Mouse (Mus musculus): ENCODE measurements around the gene Ggn. TPM values are rescaled to one million over a fixed set of nuclear protein-coding genes. Genes with fewer than 3 reads are reported as not detected.
A peak's percentile ranks its signal among the peaks of the same experiment; 100 is the strongest.
"Not testable (repeated sequence)": the region's sequence is repeated elsewhere in the genome, so short reads cannot be mapped to it uniquely, and the experiment has no call there.

Ggn gene
- total RNA-seq, 2 experiments from 2014 or later = 0.24 to 0.54 TPM

DNA sequence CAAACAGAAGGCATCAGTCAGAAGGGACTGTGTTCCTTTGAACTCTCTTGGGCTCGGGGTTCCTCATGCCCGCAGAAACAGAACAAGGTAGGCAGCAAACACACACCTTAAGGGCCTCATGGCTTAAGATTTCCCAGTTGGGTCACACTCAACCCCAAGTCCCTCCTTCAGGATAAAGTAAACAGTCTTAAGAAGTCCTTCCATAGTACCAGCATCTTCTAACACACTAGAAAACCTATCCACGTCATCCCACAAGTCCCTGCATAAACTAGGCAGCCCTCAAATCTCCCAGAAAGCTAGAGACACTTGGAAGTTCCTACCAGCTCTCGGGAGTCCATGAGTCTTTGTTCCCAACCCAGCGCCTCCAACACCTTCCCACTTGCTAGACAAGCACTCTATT, 7.7 kb upstream of the Ggn start:
- no peak for DNase-seq

DNA sequence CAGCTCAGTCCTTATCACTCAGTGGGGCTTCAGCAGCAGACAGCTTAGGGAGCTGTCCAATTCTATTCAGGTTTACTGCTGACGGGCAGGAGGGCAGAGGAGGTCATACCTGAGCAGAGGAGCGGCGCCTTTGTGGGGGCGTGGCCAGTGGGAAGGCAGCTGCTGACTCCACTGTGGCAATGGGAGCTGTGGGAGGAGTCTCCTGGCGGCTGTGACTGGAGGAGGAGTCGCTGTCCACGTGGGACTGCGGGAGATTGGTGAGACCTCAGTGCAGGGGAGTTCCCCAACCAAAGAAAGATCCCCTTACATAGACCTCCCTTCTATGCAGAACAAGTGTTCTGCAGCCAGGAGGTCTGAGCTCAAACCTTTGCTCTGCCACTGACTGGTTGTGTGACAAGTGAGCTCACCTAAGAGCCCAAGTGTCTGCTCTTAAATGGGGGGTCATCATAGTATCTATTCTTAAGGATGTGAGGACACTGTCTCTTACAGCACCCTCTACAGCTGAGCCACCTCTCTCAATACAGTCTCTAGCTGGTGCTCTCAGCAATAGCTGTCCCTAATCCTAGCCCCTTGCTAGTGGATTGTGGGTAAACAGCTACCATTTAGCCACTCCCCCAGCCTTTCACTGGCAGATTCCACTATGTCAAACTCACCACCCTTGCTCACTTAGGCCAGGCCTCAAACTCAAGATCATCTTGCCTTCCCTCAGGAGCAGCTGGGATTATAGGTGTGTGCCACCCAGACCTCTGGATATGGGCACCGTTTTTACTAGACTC, 7.1 kb upstream of the Ggn start:
- peak; percentile 45 for DNase-seq

DNA sequence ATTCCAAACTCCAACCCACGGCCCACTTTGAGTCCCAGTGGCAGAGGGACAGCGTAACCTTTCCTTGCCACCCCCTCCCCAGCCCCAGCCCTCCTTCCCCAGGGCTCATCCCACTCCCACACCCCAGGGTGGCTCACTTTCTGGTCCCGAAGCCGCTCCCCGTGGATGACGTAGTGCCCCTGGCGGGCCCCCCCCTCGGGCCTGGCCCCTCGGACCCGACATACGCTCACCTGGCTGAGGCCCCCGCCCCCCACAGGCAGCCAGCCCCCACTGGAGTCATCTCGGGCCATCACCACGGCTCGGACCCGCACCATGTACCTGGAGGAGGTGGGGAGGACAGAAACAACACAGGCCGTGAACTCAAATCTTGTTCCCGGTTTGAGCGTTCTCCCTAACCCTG, 2.4 kb upstream of the Ggn start:
- no peak for DNase-seq

DNA sequence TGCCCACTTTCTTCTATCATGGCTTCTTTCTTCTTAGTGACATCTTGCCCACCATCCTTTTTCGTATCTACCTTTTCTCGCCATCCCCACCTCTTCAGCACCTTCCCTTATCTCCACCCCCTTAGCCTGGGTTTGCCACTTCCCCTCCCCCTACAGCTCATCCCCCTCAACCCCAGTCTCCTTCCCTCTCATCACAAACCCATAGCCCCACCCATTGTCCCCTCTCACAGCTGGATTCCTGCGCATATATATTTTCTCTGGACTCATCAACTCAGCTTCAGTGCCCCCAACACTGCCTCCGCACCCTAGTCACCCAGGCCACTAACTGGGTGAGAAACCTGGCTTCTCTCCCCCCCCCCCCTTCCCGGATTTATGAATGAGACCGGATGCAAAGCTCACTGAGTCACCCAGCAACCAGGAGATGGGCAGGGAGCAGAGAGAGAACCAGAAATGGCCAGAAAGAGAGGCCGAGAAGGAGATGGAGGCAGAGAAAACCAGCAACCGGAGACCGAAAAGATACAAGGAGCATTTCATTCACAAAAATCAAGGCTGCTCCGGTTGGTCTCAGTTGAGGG, 1.8 kb upstream of the Ggn start:
- DNase-seq = no peak

DNA sequence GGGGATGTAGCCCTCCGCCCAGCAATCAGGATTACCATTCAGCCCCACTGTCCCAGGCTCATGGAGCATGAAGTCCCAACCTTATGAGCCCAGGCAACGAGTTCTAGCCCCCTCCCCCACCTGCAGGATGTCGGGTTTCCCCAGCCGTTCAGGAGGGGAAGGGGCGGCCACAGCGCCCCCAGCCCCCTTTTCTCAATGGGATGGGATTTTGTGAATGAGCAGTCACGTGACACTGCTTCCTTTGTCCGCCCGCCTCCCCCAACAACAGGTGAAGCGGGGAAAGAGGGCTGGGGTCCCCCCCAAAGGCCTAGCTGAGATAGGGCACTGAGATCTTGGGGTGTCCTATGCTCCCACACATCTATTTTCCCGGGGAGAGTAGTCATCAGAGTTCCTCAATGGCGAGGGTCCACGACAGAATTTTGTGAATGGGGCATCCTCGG, 1.2 kb upstream of the Ggn start:
- no peak for DNase-seq

DNA sequence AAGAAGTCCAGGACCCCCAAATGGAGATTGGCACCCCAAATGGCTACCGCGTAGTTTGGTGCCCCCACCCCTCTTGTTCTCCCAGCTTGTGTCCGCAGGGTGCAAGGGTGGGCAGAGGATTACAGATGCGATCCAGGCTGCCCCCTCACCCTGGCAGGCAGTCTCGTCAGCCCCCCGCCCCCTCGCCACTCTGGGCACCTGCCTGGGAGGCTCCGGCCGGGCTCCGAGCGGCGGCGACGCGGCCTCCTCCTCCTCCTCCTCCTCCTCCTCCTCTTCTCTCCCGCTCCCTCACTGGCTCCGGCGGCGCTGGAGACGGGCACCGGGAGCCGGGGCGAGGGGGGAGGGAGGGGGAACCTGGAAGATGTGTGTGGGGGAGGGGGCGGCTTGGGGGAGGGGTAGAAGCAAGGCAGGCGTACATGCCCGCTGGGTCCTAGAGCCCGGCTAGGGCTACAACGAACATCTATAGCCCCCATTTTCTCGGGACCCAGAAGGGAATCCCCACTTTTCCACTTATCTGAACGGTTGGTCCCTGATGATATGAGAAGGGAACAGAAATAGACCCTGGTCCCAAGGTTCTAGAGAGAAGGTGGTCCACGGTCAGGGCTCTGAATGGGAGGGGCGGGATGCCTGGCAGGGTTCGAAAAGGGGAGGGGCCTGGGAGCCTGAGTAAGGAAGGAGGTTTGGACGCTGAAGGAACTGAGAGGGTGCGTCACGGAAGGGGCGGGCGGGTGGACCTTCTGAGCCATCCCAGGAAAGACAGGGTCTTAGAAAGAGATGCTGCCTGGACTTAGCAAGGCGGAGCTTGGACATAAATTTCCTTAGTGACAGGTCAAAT, 562 bp upstream of the Ggn start:
- peak; percentile 81 for DNase-seq

DNA sequence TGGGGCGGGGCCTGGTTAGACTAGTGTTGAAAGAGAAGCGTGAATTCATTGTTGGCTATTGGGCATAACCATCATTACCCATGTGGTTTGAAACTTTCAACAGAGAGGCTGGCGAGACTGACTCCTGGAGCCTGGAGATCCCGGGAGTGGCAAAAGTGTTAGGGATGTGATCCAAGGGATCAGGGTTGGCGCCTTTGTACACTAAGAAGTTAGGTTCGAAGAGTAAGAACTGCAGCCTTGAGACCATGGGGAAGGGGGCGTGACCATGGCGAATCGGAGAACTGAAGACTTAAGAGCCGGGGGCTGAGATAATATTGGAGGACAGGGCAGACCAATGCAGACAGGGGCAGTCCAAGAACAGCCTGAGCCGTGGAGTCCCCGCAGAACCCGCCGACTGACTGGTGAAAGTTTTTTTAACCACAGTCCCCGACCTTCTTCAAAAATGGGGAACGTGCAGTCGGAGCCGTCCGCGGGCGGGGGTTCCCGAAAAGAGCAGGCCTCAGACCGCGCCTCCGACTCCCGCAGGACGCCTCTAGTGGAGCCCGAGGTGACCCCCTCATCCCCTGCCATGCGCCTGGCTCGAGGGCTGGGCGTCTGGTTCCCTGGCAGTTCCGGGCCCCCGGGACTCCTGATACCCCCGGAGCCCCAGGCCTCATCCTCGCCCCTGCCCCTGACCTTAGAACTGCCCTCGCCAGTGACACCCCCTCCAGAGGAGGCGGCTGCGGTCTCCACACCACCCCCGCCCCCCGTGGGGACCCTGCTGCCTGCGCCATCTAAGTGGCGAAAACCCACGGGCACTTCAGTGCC, 948 bp downstream of the Ggn start:
- peak; percentile 35 for DNase-seq

DNA sequence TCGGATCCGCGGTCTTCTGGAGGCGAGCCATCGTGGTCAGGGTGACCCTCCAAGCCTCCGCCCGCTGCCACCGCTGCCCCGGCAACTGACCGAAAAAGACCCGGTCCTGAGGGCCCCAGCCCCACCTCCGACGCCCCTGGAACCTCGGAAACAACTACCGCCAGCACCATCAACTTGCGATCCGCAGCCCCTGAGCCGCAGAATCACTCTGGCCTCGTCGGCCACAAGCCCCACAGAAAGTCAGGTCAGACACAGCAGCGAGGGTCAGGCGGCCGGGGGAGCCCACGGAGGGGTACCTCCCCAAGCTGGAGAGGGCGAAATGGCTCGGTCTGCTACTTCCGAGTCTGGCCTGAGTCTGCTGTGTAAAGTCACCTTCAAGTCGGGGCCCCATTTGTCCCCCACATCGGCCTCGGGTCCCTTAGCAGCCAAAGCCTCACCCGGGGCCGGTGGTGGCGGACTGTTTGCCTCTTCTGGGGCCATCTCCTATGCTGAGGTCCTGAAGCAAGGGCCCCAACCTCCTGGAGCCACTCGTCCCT, 1.6 kb downstream of the Ggn start:
- DNase-seq = peak; percentile 23

DNA sequence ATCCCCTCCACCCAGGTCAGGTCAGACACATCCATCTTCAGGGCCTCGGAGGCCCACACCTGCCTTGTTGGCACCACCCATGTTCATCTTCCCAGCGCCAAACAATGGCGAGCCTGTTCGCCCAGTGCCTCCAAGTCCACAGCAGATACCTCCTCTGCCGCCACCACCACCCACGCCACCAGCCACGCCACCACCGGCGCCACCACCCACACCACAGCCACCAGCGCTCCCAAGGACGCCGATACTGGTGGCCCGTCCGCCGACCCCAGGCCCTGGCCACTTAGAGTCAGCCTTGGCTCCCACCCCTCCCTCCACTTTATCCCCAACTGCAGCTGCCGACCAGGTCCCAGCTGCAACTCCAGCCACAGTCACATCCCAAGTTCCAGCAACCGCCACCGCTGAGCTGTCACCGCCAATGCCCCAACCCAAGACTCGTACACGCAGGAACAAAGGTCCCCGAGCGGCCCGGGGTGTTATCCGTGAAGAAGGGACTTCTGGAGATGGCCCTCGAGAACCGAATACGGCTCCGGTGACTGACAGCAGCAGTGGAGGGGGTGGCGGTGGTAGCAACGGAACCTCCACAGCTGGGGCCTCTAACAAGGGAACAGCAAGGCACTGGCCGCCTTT, 2.5 kb downstream of the Ggn start:
- DNase-seq = no peak

DNA sequence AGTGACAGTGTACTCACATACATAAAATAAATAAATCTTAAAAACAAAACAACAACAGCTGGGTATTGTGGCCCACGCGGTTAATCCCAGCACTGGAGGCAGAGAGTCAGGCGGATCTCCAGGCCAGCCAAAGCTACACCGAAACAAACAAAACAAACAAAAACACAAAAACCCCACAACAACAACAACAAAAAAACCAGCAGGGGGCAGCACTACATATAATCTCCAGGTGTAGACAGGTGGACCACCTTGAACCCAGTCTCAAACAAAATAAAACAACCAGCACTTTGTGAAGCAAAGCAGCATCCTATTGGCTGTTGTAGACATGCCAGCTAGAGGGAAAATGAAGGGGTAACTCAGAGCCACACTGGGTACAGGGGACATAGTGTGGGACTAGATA, 8.1 kb downstream of the Ggn start:
- no peak for DNase-seq

DNA sequence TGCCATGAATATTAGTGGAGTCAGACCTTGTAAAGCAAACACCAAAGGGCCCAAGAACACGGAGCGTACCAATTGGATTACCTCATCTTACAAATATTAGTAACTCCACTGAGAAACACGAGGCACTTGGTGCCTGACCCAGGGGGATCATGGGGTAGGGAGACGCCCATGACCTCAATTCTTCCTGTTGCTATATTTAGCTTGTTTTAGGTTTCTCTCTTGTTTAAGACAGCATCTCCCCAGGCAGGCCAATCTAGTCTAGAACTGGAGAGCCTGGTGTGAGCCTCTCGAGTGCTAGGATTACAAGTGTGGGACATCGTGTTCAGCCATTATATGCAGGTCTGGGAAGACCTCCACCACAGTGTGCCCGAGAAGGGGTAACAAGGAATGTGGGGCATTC, 9.3 kb downstream of the Ggn start:
- DNase-seq = no peak

DNA sequence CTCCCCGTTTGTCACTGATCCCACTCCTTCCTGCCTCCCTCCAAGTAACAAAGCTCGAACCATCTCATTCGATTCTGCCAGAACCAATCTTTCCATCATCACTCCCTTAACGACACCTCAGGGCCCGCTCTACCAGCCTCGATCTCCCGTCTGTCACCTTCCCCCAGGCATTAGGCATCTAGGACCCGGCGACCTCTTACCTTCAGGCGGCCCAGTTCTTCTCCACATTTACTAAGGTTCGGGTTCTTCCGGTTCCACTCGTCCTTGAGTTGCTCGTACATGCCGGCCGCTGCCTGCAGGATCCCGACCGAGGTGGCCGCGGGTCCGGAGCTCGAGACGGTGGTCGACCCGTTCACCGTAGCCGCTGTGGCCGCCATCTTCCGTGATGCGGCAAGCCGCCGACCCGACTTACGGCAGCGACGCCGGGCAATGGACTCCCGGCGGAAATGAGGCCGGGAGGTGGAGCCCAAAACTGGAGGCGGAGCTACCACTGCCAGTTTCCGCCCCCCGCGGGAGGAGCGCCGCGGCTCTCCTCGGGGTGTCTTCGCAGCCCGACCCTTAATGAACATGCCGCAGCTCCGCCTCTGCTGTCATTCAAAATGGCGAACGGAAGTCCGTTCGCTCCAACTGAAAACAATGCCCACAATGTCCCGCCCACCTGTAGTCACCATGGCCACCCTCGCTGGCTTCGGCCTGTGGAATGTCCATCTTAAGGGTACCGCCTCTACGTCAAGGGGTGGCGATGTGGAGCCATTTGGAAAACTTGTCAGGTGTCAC, 10.3 kb downstream of the Ggn start, which contains the start of gene Psmd8:
Gene Psmd8, minus strand, starts transcription at position 625 of the 777 bp plus-strand sequence.
- peak; percentile 97 for DNase-seq

DNA sequence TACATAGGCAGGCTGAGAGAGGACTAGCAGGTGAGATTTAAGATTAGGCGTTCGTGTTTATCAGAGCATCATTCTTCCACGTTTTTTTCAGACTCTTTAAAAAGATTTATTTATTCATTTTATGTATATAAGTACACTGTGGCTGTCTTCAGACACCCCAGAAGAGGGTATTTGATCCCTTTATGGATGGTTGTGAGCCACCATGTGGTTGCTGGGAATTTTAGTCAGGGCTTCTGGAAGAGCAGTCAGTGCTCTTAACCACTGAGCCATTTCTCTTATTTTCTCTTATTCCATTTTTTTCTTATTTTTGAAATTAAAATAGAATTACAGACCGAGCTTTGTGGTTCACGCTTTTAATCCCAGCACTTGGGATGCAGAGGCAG, 10.8 kb downstream of the Ggn start:
- no peak for DNase-seq

DNA sequence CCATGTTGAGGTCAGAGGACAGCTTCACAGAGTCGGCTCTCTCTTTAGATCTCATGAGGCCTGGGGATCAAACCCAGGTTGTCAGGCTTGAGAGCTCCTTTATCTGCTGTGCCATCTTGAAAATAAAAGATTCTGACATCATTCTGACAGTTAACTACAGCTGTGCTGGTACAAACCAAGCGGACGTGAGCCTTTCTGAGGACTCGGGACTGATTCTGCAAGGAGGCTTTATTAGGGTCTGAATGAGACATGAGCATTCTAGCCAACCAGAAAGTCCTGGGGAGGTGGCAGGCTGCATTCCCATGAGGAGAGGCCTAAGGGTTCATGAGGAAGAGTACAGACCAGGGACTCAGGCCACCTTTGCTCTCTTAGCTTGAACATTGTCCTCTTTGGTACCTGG, 11.3 kb downstream of the Ggn start:
- not testable (repeated sequence) for DNase-seq

DNA sequence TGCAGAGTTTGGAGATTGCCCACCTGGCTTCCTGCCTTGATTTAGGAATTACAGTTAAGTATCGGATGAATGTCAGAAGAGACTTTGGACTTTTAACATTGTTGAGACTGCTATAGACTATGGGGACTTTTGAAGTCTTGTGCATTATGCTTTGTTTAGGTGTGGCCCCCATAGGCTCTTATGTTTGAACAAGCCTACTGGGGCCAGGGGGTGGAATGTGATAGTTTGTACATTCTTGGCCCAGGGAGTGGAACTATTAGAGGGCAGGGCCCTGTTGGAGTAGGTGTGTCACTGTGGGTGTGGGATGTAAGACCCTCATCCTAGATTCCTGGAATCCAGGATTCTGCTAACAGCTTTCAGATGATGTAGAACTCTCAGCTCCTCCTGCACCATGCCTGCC, 24.2 kb downstream of the Ggn start:
- not testable (repeated sequence) for DNase-seq

DNA sequence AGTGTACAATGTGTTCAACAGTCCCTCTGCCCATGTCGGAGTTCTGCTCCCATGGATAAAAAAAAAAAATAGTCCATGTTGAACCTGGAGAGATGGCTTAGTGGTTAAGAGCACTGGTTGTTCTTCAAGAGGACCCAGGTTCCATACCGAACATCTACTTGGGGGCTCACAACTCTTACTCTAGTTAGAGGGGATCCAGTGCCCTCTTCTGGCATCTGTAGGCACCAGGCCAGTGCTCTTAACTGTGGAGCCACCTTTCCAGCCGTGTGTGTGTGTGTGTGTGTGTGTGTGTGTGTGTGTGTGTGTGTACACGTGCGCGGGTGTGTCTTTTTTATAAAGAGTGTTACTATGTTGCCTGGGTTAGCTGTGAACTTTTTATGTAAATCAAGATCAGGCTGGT, 32.6 kb downstream of the Ggn start:
- no peak for DNase-seq

DNA sequence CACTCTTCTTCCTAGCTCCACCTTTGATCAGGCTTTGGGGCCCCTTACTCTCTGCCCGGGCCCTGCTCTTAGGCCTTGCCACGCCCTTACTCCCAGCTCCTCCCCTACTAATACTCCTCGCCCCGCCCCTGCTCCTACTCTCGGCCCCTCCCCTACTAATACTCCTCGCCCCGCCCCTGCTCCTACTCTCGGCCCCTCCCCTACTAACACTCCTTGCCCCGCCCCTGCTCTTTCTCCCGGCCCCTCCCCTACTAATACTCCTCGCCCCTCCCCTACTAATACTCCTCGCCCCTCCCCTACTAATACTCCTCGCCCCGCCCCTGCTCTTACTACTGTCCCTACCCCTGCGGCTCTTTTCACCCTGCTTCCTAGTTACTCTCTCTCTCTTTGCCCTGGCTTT, 41.0 kb downstream of the Ggn start:
- DNase-seq = peak; percentile 55

DNA sequence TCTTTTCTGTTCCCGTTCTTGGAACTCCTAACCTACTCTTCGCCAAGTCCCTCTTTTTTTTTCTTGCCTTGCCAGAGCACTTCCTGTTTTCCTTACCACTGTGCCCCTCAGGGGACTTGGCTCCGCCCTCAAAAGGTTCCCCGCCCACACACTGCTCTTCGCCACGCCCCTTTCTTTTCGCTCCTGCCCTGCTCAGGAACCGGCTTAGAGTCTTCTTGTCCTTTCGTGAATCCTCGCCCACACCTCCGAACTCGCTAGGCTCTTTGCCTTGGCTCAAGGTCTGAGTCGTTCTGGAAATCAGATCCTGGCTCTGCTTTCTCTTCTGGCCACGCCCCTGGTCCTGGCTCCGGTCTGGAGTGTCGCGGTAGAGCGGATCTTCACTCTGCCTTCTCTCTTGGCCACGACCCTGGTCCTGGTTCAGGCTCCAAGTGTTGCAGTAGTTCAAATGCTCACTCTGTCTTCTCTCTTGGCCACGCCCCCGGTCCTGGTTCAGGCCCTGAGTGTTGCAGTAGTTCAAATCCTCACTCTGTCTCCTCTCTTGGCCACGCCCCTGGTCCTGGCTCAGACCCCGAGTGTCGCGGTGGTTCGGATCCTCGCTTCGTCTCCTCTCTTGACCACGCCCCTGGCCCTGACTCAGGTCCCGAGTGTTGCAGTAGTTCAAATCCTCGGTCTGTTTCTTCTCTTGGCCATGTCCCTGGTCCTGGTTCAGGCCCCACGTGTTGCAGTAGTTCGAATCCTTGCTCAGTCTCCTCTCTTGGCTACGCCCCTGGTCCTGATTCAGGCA, 41.6 kb downstream of the Ggn start:
- DNase-seq = peak; percentile 86

DNA sequence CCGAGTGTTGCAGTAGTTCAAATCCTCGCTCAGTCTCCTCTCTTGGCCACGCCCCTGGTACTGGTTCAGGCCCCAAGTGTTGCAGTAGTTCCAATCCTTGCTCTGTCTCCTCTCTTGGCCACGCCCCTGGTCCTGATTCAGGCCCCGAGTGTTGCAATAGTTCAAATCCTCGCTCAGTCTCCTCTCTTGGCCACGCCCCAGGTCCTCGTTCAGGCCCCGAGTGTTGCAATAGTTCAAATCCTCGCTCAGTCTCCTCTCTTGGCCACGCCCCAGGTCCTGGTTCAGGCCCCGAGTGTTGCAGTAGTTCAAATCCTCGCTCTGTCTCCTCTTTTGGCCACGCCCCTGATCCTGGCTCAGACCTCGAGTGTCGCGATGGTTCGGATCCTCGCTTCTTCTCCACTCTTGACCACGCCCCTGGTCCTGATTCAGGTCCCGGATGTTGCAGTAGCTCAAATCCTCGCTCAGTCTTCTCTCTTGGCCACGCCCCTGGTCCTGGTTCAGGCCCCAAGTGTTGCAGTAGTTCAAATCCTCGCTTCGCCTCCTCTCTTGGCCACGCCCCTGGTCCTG, 42.3 kb downstream of the Ggn start:
- peak; percentile 16 for DNase-seq
